In the genomic region with DNA sequence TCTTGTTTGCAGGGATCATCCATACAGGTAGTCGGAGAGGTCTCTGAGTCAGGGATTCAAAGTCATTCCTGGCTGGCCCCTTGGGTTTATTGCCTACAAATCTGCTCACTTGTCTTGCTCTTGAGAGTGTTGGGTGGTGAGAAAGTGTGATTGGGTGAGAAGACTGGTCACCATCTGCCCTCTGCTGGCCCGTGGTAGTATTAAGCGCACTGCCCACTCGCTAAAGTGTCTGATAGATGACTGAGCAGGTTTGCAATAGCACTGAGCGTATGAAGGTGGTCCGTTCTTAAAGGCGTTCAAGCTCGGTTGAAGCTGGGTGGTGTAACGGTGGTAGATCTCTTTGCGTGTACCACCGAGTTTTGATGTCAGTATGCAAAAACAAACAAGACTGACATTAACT, we compare ENCODE assay signal across 7 mouse cellular contexts. TPM values are rescaled to one million over a fixed set of nuclear protein-coding genes. Genes with fewer than 3 reads are reported as not detected.
A peak's percentile ranks its signal among the peaks of the same experiment; 100 is the strongest.
DNase-seq lines count a peak whose midpoint lies in the region; ATAC-seq lines count a peak whose summit lies in the region.

No protein-coding gene starts in this region.

- DNase-seq in adrenal gland, adult (ENCODE audit: inconsistent age in 2 of 2, low spot score in 1 of 2), result peak; percentile 80 to 95
- peak; percentile 92 for DNase-seq in embryo, embryonic 10.5 days (ENCODE audit: low spot score)
- DNase-seq in gastrocnemius, postnatal 14 days, result peak; percentile 79
- peak; percentile 42 to 89 for DNase-seq in left cerebral cortex, adult 9 months (ENCODE audit: low spot score in 2 of 2)
- DNase-seq in right cerebral cortex, postnatal 25 days, result peak; percentile 73

- ATAC-seq in inflammation-experienced regulatory T-cells, adult 6 months, result peak; percentile 93
- peak; percentile 93 for ATAC-seq in megakaryocyte progenitor cell, adult 5-6 weeks (replicated peaks; ENCODE audit: poor library complexity)

- intact Hi-C loops in gastrocnemius, postnatal 14 days (cut with DNase I; ENCODE audit: low total_unique reads), result loop anchor here (5.0 kb wide), 2 partner anchors 125 to 170 kb away; no protein-coding TSS in a partner anchor

RNA-seq across cellular contexts. Expression of a gene that starts 6.8 kb away (rescaled TPM):
- 10 to 100 TPM in 1 of 2 experiments, 1 to 10 TPM in 1; 8.2 to 10.1 TPM for total RNA-seq in gastrocnemius, postnatal 14 days (2021)
- polyA plus RNA-seq in inflammation-experienced regulatory T-cells, adult 6 months (2017; shearing (Covaris generic)), result under 1 TPM; 0.19 to 0.33 (median 0.24) TPM
- not detected in 2 replicates for total RNA-seq in megakaryocyte progenitor cell, adult 5-6 weeks (2015)
- total RNA-seq in megakaryocyte progenitor cell, adult 5-6 weeks (2017), result not detected in 2 replicates

RNA-seq across cellular contexts. Expression of a gene that starts 14.5 kb away (rescaled TPM):
- total RNA-seq in gastrocnemius, postnatal 14 days (2021), result 10 to 100 TPM; 43.4 to 44.8 TPM
- polyA plus RNA-seq in inflammation-experienced regulatory T-cells, adult 6 months (2017; shearing (Covaris generic)), result 10 to 100 TPM in 1 of 3 experiments, 1 to 10 TPM in 2; 4.8 to 10.6 (median 8.1) TPM
- total RNA-seq in megakaryocyte progenitor cell, adult 5-6 weeks (2015), result 5.9 and 7.3 TPM in 2 replicates
- total RNA-seq in megakaryocyte progenitor cell, adult 5-6 weeks (2017), result 3.1 and 8.3 TPM in 2 replicates

RNA-seq across cellular contexts. Expression of a gene that starts 24.8 kb away (rescaled TPM):
- total RNA-seq in gastrocnemius, postnatal 14 days (2021), result 1 to 10 TPM; 2.1 to 3.8 TPM
- polyA plus RNA-seq in inflammation-experienced regulatory T-cells, adult 6 months (2017; shearing (Covaris generic)), result not detected
- not detected in 2 replicates for total RNA-seq in megakaryocyte progenitor cell, adult 5-6 weeks (2015)
- not detected in 2 replicates for total RNA-seq in megakaryocyte progenitor cell, adult 5-6 weeks (2017)

Comparison
In these comparisons a context has a peak if more than half of its experiments do, and no peak if none do; other contexts are left out.
1. Peak in every context shown above with its lines: DNase-seq and ATAC-seq.
2. RNA of a gene that starts 6.8 kb away (total RNA-seq): 8.2 to 10.1 TPM in gastrocnemius, postnatal 14 days; not detected in megakaryocyte progenitor cell, adult 5-6 weeks; every median in the first group is over 4 times any median in the second.
3. RNA of a gene that starts 14.5 kb away (total RNA-seq): 43.4 to 44.8 TPM in gastrocnemius, postnatal 14 days; 3.1 to 8.3 TPM in megakaryocyte progenitor cell, adult 5-6 weeks; every median in the first group is over 4 times any median in the second.